Mouse (Mus musculus) cerebellum, adult 9-10 months (tissue): Measurements from ENCODE around the gene Osbpl3.

Source experiments
- DNase-seq: peaks from one replicate; pipeline ENCODE4 v3.0.0; 2022

Osbpl3 gene

GRCm38 (mm10) chr6:50263670-50264069 lies 192.3 kb downstream of the Osbpl3 start, which contains the start of gene Gsdme:
Gsdme (minus strand) TSS chr6:50263862.
- DNase-seq: no peak

- DNase-seq: no peak
These were observed 193.7 kb downstream of the Osbpl3 start for GRCm38 (mm10) chr6:50262310-50262709.

- DNase-seq: no peak
These were observed 194.1 kb downstream of the Osbpl3 start for GRCm38 (mm10) chr6:50261922-50262261.

GRCm38 (mm10) chr6:50261201-50261921 lies 194.6 kb downstream of the Osbpl3 start:
- peak; percentile 94 for DNase-seq

- DNase-seq: no peak
These were observed 200.6 kb downstream of the Osbpl3 start for GRCm38 (mm10) chr6:50255356-50255755.

- no peak for DNase-seq
These were observed 201.2 kb downstream of the Osbpl3 start for GRCm38 (mm10) chr6:50254723-50255184.

- DNase-seq: no peak
These were observed 203.3 kb downstream of the Osbpl3 start for GRCm38 (mm10) chr6:50252690-50253089.

GRCm38 (mm10) chr6:50247791-50248190 lies 208.2 kb downstream of the Osbpl3 start:
- no peak for DNase-seq

GRCm38 (mm10) chr6:50247356-50247755 lies 208.6 kb downstream of the Osbpl3 start:
- no peak for DNase-seq

- DNase-seq: no peak
These were observed 211.0 kb downstream of the Osbpl3 start for GRCm38 (mm10) chr6:50244967-50245366.

- DNase-seq: no peak
These were observed 211.9 kb downstream of the Osbpl3 start for GRCm38 (mm10) chr6:50244126-50244525.
